Mouse (Mus musculus) MEL (cell line): ENCODE results near the gene Dlg2. TPM values are rescaled to one million over a fixed set of nuclear protein-coding genes. Genes with fewer than 3 reads are reported as not detected.

ENCODE experiments used
- DNase-seq: peaks from one replicate; pipeline ENCODE4 v3.0.0; 2011; ENCODE audit warnings: low read depth, low spot score
- H3K27ac ChIP-seq: 2 replicates; pipeline ENCODE4 v1.5.1; 2012; ENCODE audit warnings: low read depth, mild to moderate bottlenecking, control low read depth, low read length, moderate library complexity; ENCODE audit not compliant: control insufficient read depth
- H3K27me3 ChIP-seq, 2 experiments: fragments of 150-350 bp in 1 of 2; sonication (generic) in 1 of 2; 2 replicates each; pipeline ENCODE4 v1.6.1; 2012; ENCODE audit warnings: low read length in 2 of 2, mild to moderate bottlenecking in 2 of 2, improper control_type of control experiment in 1 of 2, moderate library complexity in 1 of 2; ENCODE audit not compliant: insufficient read depth in 2 of 2, control insufficient read depth in 1 of 2
- H3K36me3 ChIP-seq, 2 experiments: 2 replicates each; pipeline ENCODE4 v1.6.1; 2012 to 2014; ENCODE audit warnings: low read length in 2 of 2, improper control_type of control experiment in 1 of 2, inconsistent platforms in 1 of 2, mild to moderate bottlenecking in 1 of 2; ENCODE audit not compliant: insufficient read depth in 2 of 2, control insufficient read depth in 1 of 2
- H3K4me1 ChIP-seq, 2 experiments: fragments of 150-350 bp in 1 of 2; sonication (generic) in 1 of 2; 2 replicates each; pipeline ENCODE4 v1.6.1; 2012; ENCODE audit warnings: low read length in 2 of 2, improper control_type of control experiment in 1 of 2, mild to moderate bottlenecking in 1 of 2; ENCODE audit not compliant: insufficient read depth in 2 of 2, control insufficient read depth in 1 of 2
- H3K4me3 ChIP-seq, 2 experiments: fragments of 150-350 bp in 1 of 2; sonication (generic) in 1 of 2; 2 replicates each; pipeline ENCODE4 v1.5.1; 2012; ENCODE audit warnings: low read depth in 2 of 2, low read length in 2 of 2, mild to moderate bottlenecking in 2 of 2, moderate library complexity in 2 of 2, control low read depth in 1 of 2, improper control_type of control experiment in 1 of 2; ENCODE audit not compliant: control insufficient read depth in 1 of 2, insufficient read depth in 1 of 2
- H3K79me2 ChIP-seq: 2 replicates; pipeline ENCODE4 v1.6.1; 2012; ENCODE audit warnings: mild to moderate bottlenecking, low read length, moderate library complexity; ENCODE audit not compliant: control insufficient read depth, poor library complexity, insufficient read depth
- H3K9ac ChIP-seq: 2 replicates; pipeline ENCODE4 v1.6.1; 2012; ENCODE audit warnings: low read depth, mild to moderate bottlenecking, control low read depth, low read length, moderate library complexity; ENCODE audit not compliant: control insufficient read depth, poor library complexity, severe bottlenecking
- H3K9me3 ChIP-seq: fragments of 150-350 bp; sonication (generic); replicated peaks from 2 replicates; pipeline ENCODE4 v1.6.1; 2012; ENCODE audit warnings: mild to moderate bottlenecking, low read length, improper control_type of control experiment, moderate library complexity; ENCODE audit not compliant: insufficient read depth
- BHLHE40 ChIP-seq: IDR thresholded peaks from 2 replicates; pipeline ENCODE4 v1.6.1; 2012; ENCODE audit warnings: low read depth, mild to moderate bottlenecking, inconsistent platforms, low read length, improper control_type of control experiment, borderline replicate concordance
- CHD1 ChIP-seq: IDR thresholded peaks from 2 replicates; pipeline ENCODE4 v1.6.1; 2012; ENCODE audit warnings: low read depth, mild to moderate bottlenecking, inconsistent platforms, low read length, improper control_type of control experiment
- CHD2 ChIP-seq: IDR thresholded peaks from 2 replicates; pipeline ENCODE4 v1.6.1; 2011; ENCODE audit warnings: low read length, improper control_type of control experiment
- CTCF ChIP-seq, 3 experiments: IDR thresholded peaks in 2 of 3; conservative IDR thresholded peaks in 1 of 3; 2 replicates each; pipeline ENCODE4 v1.5.1; 2011 to 2012; ENCODE audit warnings: low read length in 3 of 3, low read depth in 2 of 3, mild to moderate bottlenecking in 2 of 3, improper control_type of control experiment in 1 of 3, inconsistent platforms in 1 of 3, mixed read lengths in 1 of 3, moderate library complexity in 1 of 3; ENCODE audit not compliant: control insufficient read depth in 1 of 3, insufficient read depth in 1 of 3, poor library complexity in 1 of 3, severe bottlenecking in 1 of 3
- E2F4 ChIP-seq: IDR thresholded peaks from 2 replicates; pipeline ENCODE4 v1.6.1; 2011; ENCODE audit warnings: low read depth, low read length, improper control_type of control experiment, borderline replicate concordance
- ELF1 ChIP-seq: IDR thresholded peaks from 2 replicates; pipeline ENCODE4 v1.6.1; 2014; ENCODE audit warnings: low read depth, mild to moderate bottlenecking, inconsistent platforms, low read length, improper control_type of control experiment, moderate library complexity
- EP300 ChIP-seq, 2 experiments: IDR thresholded peaks; 2 replicates each; pipeline ENCODE4 v1.6.1; 2011; ENCODE audit warnings: improper control_type of control experiment in 2 of 2, low read length in 2 of 2, low read depth in 1 of 2, mild to moderate bottlenecking in 1 of 2
- ETS1 ChIP-seq: IDR thresholded peaks from 2 replicates; pipeline ENCODE4 v1.6.1; 2012; ENCODE audit warnings: low read depth, mild to moderate bottlenecking, inconsistent platforms, low read length, improper control_type of control experiment, moderate library complexity
- KAT2A ChIP-seq: conservative IDR thresholded peaks from 2 replicates; pipeline ENCODE4 v1.6.1; 2012; ENCODE audit warnings: low read depth, low read length, improper control_type of control experiment, inconsistent platforms
- MAFK ChIP-seq: IDR thresholded peaks from 2 replicates; pipeline ENCODE4 v1.6.1; 2011; ENCODE audit warnings: low read depth, mild to moderate bottlenecking, low read length, improper control_type of control experiment, borderline replicate concordance
- MAX ChIP-seq: IDR thresholded peaks from 2 replicates; pipeline ENCODE4 v1.6.1; 2011; ENCODE audit warnings: low read length, improper control_type of control experiment
- MAZ ChIP-seq: IDR thresholded peaks from 2 replicates; pipeline ENCODE4 v1.6.1; 2012; ENCODE audit warnings: low read depth, mild to moderate bottlenecking, inconsistent platforms, low read length, improper control_type of control experiment
- MEF2A ChIP-seq: IDR thresholded peaks from 2 replicates; pipeline ENCODE4 v1.6.1; 2014; ENCODE audit warnings: low read depth, mild to moderate bottlenecking, inconsistent platforms, low read length, improper control_type of control experiment; ENCODE audit not compliant: poor library complexity, insufficient replicate concordance, severe bottlenecking; ENCODE audit errors: extremely low read depth
- MYB ChIP-seq: IDR thresholded peaks from 2 replicates; pipeline ENCODE4 v1.6.1; 2011; ENCODE audit warnings: mild to moderate bottlenecking, low read depth, low read length, improper control_type of control experiment
- MYC ChIP-seq: IDR thresholded peaks from 2 replicates; pipeline ENCODE4 v1.6.1; 2011; ENCODE audit warnings: low read depth, mild to moderate bottlenecking, low read length, improper control_type of control experiment, moderate library complexity
- NRF1 ChIP-seq: IDR thresholded peaks from 2 replicates; pipeline ENCODE4 v1.6.1; 2014; ENCODE audit warnings: low read depth, mild to moderate bottlenecking, inconsistent platforms, low read length, improper control_type of control experiment, moderate library complexity; ENCODE audit not compliant: poor library complexity, insufficient read depth, severe bottlenecking
- POLR2A ChIP-seq, 2 experiments: IDR thresholded peaks; 2 replicates each; pipeline ENCODE4 v1.6.1; 2011 to 2012; ENCODE audit warnings: low read length in 2 of 2, mild to moderate bottlenecking in 2 of 2, control low read depth in 1 of 2, improper control_type of control experiment in 1 of 2, low read depth in 1 of 2, moderate library complexity in 1 of 2; ENCODE audit not compliant: control insufficient read depth in 1 of 2, insufficient read depth in 1 of 2, poor library complexity in 1 of 2
- POLR2AphosphoS5 ChIP-seq: IDR thresholded peaks from 2 replicates; pipeline ENCODE4 v1.6.1; 2012; ENCODE audit warnings: low read depth, borderline replicate concordance, mild to moderate bottlenecking, inconsistent platforms, low read length, moderate library complexity, mixed read lengths
- RAD21 ChIP-seq: IDR thresholded peaks from 2 replicates; pipeline ENCODE4 v1.6.1; 2011; ENCODE audit warnings: mild to moderate bottlenecking, low read depth, low read length, improper control_type of control experiment
- RCOR1 ChIP-seq: IDR thresholded peaks from 2 replicates; pipeline ENCODE4 v1.6.1; 2012; ENCODE audit warnings: low read depth, mild to moderate bottlenecking, inconsistent platforms, low read length, improper control_type of control experiment
- SIN3A ChIP-seq: IDR thresholded peaks from 2 replicates; pipeline ENCODE4 v1.6.1; 2012; ENCODE audit warnings: low read length, improper control_type of control experiment, inconsistent platforms
- SMC3 ChIP-seq: IDR thresholded peaks from 2 replicates; pipeline ENCODE4 v1.6.1; 2011; ENCODE audit warnings: low read depth, low read length, improper control_type of control experiment
- TBP ChIP-seq: IDR thresholded peaks from 2 replicates; pipeline ENCODE4 v1.8.0; 2011; ENCODE audit warnings: low read depth, low read length, improper control_type of control experiment
- TCF12 ChIP-seq: IDR thresholded peaks from 2 replicates; pipeline ENCODE4 v1.6.1; 2014; ENCODE audit warnings: low read depth, mild to moderate bottlenecking, inconsistent platforms, low read length, improper control_type of control experiment, moderate library complexity
- UBTF ChIP-seq: IDR thresholded peaks from 2 replicates; pipeline ENCODE4 v1.6.1; 2012; ENCODE audit warnings: low read depth, mild to moderate bottlenecking, inconsistent platforms, low read length, improper control_type of control experiment, moderate library complexity, borderline replicate concordance; ENCODE audit not compliant: insufficient read depth
- ZC3H11A ChIP-seq: IDR thresholded peaks from 2 replicates; pipeline ENCODE4 v1.6.1; 2012; ENCODE audit warnings: low read depth, mild to moderate bottlenecking, inconsistent platforms, low read length, improper control_type of control experiment
- ZMIZ1 ChIP-seq: IDR thresholded peaks from 2 replicates; pipeline ENCODE4 v1.6.1; 2012; ENCODE audit warnings: low read depth, mild to moderate bottlenecking, inconsistent platforms, low read length, improper control_type of control experiment, moderate library complexity
- polyA plus RNA-seq, 2 experiments: library from polyadenylated mRNA; stranded (reverse) in 1 of 2; unstranded in 1 of 2; fragments of >175 nt in 1 of 2; fragments of >200 nt in 1 of 2; gene quantifications; 2 replicates each; pipeline versions ENCODE4 v1.2.1 to v1.2.4; 2012; ENCODE audit warnings: low replicate concordance in 2 of 2, low read depth in 1 of 2; ENCODE audit not compliant: insufficient read length in 2 of 2, insufficient read depth in 1 of 2, missing spikeins in 1 of 2
- total RNA-seq: library from RNA; depleted of rRNA; stranded (reverse); fragments of 300-350 nt; gene quantifications from 2 replicates; pipeline ENCODE4 v1.2.3, GENCODE M21; 2012

Gene Dlg2
- total and polyA plus RNA-seq, 3 experiments, result 0.04 TPM; not detected in 2

DNA sequence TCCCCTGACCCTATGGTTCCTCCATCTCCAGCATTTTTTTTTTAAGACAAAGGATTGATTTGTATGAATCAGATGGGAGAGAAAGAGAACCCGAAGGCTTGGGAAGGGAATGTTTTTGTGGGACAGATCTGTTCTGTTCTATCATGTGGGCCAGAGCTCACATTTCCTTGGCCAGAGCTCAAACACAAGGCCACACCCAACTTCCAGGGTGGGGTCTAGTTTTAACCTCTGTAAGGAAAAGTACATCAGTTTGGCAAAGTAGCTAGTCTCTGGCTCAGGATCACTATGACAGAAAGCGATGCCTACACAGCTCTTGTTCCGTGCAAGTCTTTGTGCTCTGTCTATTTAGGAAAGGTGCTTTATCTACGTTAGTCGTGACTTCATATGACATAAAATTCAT is 1737.3 kb downstream of the Dlg2 start:
- TF ChIP-seq TCF12 (no peak), POLR2AphosphoS5 (no peak), ZC3H11A (no peak), TBP (no peak), MAX (no peak), BHLHE40 (no peak), MAFK (no peak), CHD2 (no peak), EP300 (IDR thresholded peaks at IDR 0.05; ENCODE audit: low read depth in 1 of 2, low read length in 2 of 2) (no peak), SMC3 (no peak), CHD1 (no peak), ZMIZ1 (no peak), MEF2A (no peak), MYB (no peak), POLR2A (IDR thresholded peaks at IDR 0.05; ENCODE audit: control insufficient read depth in 1 of 2, insufficient read depth in 1 of 2, low read depth in 1 of 2, low read length in 2 of 2, poor library complexity in 1 of 2) (no peak), MAZ (no peak), KAT2A (no peak), MYC (no peak), CTCF (IDR thresholded peaks at IDR 0.05 in 2 of 3, conservative IDR thresholded peaks at IDR 0.05 in 1 of 3; ENCODE audit: control insufficient read depth in 1 of 3, insufficient read depth in 1 of 3, low read depth in 2 of 3, low read length in 3 of 3, poor library complexity in 1 of 3, severe bottlenecking in 1 of 3) (no peak)
- Histone ChIP-seq H3K27ac (no peak overlapping the region), H3K27me3 (no peaks in the 10 kb centered on the region), H3K4me3 (no peak overlapping the region), H3K9me3 (no peaks in the 10 kb centered on the region), H3K4me1 (no peaks in the 10 kb centered on the region), H3K36me3 (no peaks in the 10 kb centered on the region), H3K9ac (no peak overlapping the region), H3K79me2 (no peaks in the 10 kb centered on the region)
- no peak for DNase-seq

DNA sequence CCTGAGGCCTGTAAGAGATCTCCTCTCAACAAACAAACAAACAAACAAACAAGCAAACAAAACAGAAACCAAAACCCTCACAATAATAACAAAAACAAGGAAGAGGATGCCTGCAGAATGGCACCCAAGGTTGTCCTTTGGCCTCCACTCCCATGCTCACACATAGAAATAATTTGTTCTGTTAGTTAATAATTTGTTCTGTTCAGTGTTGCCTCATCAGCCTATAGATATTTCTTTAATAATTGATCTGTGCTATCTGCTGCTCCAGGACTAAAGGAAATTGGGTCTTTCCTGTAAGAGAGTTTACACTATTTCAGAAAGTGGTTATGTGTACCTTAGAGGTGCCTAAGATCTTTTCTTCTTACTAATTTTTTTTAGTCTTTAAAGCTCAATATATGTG is 1741.7 kb downstream of the Dlg2 start:
- Histone ChIP-seq H3K36me3 (no peaks in the 10 kb centered on the region), H3K9me3 (no peaks in the 10 kb centered on the region), H3K27ac (no peak overlapping the region), H3K79me2 (no peaks in the 10 kb centered on the region), H3K27me3 (no peaks in the 10 kb centered on the region), H3K9ac (no peak overlapping the region), H3K4me3 (no peak overlapping the region), H3K4me1 (no peaks in the 10 kb centered on the region)
- no peak for TF ChIP-seq E2F4
- TF ChIP-seq ELF1, result no peak
- no peak for TF ChIP-seq BHLHE40
- no peak for TF ChIP-seq RCOR1
- TF ChIP-seq CHD1, result no peak
- TF ChIP-seq ZC3H11A, result no peak
- no peak for TF ChIP-seq ETS1
- no peak for TF ChIP-seq RAD21
- no peak for TF ChIP-seq SIN3A
- no peak for TF ChIP-seq UBTF
- no peak for TF ChIP-seq ZMIZ1
- no peak for TF ChIP-seq NRF1
- no peak for TF ChIP-seq EP300 (IDR thresholded peaks at IDR 0.05; ENCODE audit: low read depth in 1 of 2, low read length in 2 of 2)
- TF ChIP-seq MAZ, result no peak
- TF ChIP-seq SMC3, result no peak
- no peak for TF ChIP-seq TCF12
- TF ChIP-seq CHD2, result no peak
- no peak for DNase-seq
